Mouse (Mus musculus): Measurements from ENCODE around the gene Zbtb18. TPM values are rescaled to one million over a fixed set of nuclear protein-coding genes. Genes with fewer than 3 reads are reported as not detected.

Gene Zbtb18
- polyA plus RNA-seq, 1 experiment from 2014 or later, result 2.4 TPM

DNA sequence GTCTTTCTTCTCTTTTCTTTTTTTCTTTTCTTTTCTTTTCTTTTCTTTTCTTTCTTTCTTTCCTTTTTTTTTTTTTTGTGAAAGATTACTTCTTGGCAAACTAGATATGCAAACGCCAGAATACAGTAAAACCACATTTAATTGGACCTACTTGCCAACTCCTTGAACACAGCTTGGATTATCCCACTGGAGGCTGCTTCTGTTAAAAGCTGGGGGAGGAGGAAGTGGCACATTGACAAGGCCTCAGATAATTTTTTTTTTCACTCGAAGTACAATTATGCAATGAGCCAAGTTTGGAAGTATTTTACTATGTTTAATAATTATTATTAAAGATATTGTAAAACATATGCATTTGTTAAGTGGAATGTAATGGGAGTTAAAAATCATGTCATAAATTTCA is 17.4 kb downstream of the Zbtb18 start:
- no peak for DNase-seq (ENCODE audit: low spot score)
- Histone ChIP-seq H3K4me2 (no peak overlapping the region), H3K27me3 (replicated peaks; ENCODE audit: control insufficient read depth, insufficient read depth, low read length) (no peaks in the 10 kb centered on the region), H3K27ac (ENCODE audit: low read depth, low read length) (no peak overlapping the region), H3K36me3 (ENCODE audit: control insufficient read depth, insufficient read depth, low read length) (no peaks in the 10 kb centered on the region), H3K9me3 (ENCODE audit: control insufficient read depth, low read length) (no peaks in the 10 kb centered on the region), H3K4me1 (replicated peaks; ENCODE audit: control insufficient read depth, insufficient read depth, low read length) (no peaks in the 10 kb centered on the region), H3K4me3 (ENCODE audit: low read depth, low read length) (no peak overlapping the region), H3K9ac (ENCODE audit: low read depth, low read length) (no peak overlapping the region)
- no peak for ATAC-seq (replicated peaks; ENCODE audit: low FRiP score)
- 45% methylated on average over 2 of the region's 2 CpGs for WGBS

DNA sequence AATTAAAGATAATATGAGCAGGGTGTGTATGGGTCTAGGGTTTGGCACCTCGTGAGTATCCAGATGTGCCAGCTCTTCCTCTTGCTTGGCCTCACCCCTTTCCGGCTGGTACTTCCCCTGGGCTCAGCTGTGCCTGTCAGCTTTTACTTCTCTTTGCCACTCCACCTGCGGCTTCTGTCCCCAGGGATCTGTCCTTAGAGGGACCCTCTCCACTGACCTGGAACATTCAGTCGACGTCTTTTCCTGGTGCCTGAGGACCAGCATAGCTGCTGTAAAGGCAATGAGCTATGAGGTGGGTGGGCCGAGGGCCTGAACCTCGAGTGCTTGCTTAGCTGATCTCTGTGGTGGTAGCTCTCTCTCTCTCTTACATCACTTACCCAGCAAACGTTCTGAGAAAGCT is 25.0 kb downstream of the Zbtb18 start:
- 65% methylated on average over 8 of the region's 8 CpGs for WGBS
- no peaks in the 10 kb centered on the region for H3K4me1 ChIP-seq (replicated peaks; ENCODE audit: control insufficient read depth, insufficient read depth, low read length)
- ATAC-seq (replicated peaks; ENCODE audit: low FRiP score), result no peak
- no peak overlapping the region for H3K9ac ChIP-seq (ENCODE audit: low read depth, low read length)
- H3K36me3 ChIP-seq (ENCODE audit: control insufficient read depth, insufficient read depth, low read length), result no peaks in the 10 kb centered on the region
- H3K9me3 ChIP-seq (ENCODE audit: control insufficient read depth, low read length), result no peaks in the 10 kb centered on the region
- no peak overlapping the region for H3K4me2 ChIP-seq
- no peaks in the 10 kb centered on the region for H3K27me3 ChIP-seq (replicated peaks; ENCODE audit: control insufficient read depth, insufficient read depth, low read length)
- DNase-seq (ENCODE audit: low spot score), result no peak
- no peak overlapping the region for H3K4me3 ChIP-seq (ENCODE audit: low read depth, low read length)
- H3K27ac ChIP-seq (ENCODE audit: low read depth, low read length), result no peak overlapping the region

GRCm38 (mm10) chr1:177468436-177468835 is 26.3 kb downstream of the Zbtb18 start:
- H3K4me3 ChIP-seq (ENCODE audit: low read depth, low read length), result no peak overlapping the region
- H3K4me2 ChIP-seq, result no peak overlapping the region
- WGBS, result 75% methylated on average over 5 of the region's 5 CpGs
- H3K36me3 ChIP-seq (ENCODE audit: control insufficient read depth, insufficient read depth, low read length), result no peaks in the 10 kb centered on the region
- no peaks in the 10 kb centered on the region for H3K27me3 ChIP-seq (replicated peaks; ENCODE audit: control insufficient read depth, insufficient read depth, low read length)
- H3K9me3 ChIP-seq (ENCODE audit: control insufficient read depth, low read length), result no peaks in the 10 kb centered on the region
- H3K4me1 ChIP-seq (replicated peaks; ENCODE audit: control insufficient read depth, insufficient read depth, low read length), result no peaks in the 10 kb centered on the region
- no peak overlapping the region for H3K9ac ChIP-seq (ENCODE audit: low read depth, low read length)
- no peak for ATAC-seq (replicated peaks; ENCODE audit: low FRiP score)
- no peak for DNase-seq (ENCODE audit: low spot score)
- no peak overlapping the region for H3K27ac ChIP-seq (ENCODE audit: low read depth, low read length)

DNA sequence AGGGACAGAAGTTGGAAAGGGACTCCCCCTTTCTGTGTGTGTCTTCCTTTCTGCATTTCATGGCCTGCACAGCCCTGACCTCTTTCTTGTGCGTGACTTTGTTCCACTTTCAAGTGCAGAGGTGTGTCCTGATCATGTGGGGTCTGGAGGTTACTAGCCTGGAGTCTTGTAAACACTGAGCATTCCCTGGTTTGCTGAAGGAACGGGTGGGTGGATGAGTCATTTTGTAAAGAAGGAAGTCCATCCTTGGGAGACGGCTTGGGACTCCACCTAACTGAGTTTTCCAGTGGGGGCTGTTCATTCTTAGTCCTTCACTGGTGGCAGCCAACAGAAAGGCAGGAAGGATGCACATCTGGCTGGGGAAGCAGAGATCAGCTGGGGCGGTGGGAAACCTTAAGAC is 27.9 kb downstream of the Zbtb18 start:
- Histone ChIP-seq H3K9ac (ENCODE audit: low read depth, low read length) (no peak overlapping the region), H3K27ac (ENCODE audit: low read depth, low read length) (no peak overlapping the region), H3K4me3 (ENCODE audit: low read depth, low read length) (no peak overlapping the region), H3K27me3 (replicated peaks; ENCODE audit: control insufficient read depth, insufficient read depth, low read length) (no peaks in the 10 kb centered on the region), H3K4me1 (replicated peaks; ENCODE audit: control insufficient read depth, insufficient read depth, low read length) (no peaks in the 10 kb centered on the region), H3K4me2 (no peak overlapping the region), H3K36me3 (ENCODE audit: control insufficient read depth, insufficient read depth, low read length) (no peaks in the 10 kb centered on the region), H3K9me3 (ENCODE audit: control insufficient read depth, low read length) (no peaks in the 10 kb centered on the region)
- DNase-seq (ENCODE audit: low spot score), result no peak
- WGBS, result 40% methylated on average over 4 of the region's 4 CpGs
- ATAC-seq (replicated peaks; ENCODE audit: low FRiP score), result no peak

GRCm38 (mm10) chr1:177470951-177471350 is 28.8 kb downstream of the Zbtb18 start:
- H3K27ac ChIP-seq (ENCODE audit: low read depth, low read length), result no peak overlapping the region
- H3K9ac ChIP-seq (ENCODE audit: low read depth, low read length), result no peak overlapping the region
- no peak overlapping the region for H3K4me3 ChIP-seq (ENCODE audit: low read depth, low read length)
- DNase-seq (ENCODE audit: low spot score), result no peak
- ATAC-seq (replicated peaks; ENCODE audit: low FRiP score), result no peak
- H3K9me3 ChIP-seq (ENCODE audit: control insufficient read depth, low read length), result no peaks in the 10 kb centered on the region
- H3K36me3 ChIP-seq (ENCODE audit: control insufficient read depth, insufficient read depth, low read length), result no peaks in the 10 kb centered on the region
- WGBS, result 22% methylated on average over 2 of the region's 2 CpGs
- no peak overlapping the region for H3K4me2 ChIP-seq
- H3K27me3 ChIP-seq (replicated peaks; ENCODE audit: control insufficient read depth, insufficient read depth, low read length), result no peaks in the 10 kb centered on the region
- H3K4me1 ChIP-seq (replicated peaks; ENCODE audit: control insufficient read depth, insufficient read depth, low read length), result no peaks in the 10 kb centered on the region

GRCm38 (mm10) chr1:177475542-177476197 is 33.5 kb downstream of the Zbtb18 start:
- H3K27me3 ChIP-seq (replicated peaks; ENCODE audit: control insufficient read depth, insufficient read depth, low read length), result no peaks in the 10 kb centered on the region
- H3K4me2 ChIP-seq, result no peak overlapping the region
- H3K4me3 ChIP-seq (ENCODE audit: low read depth, low read length), result no peak overlapping the region
- WGBS, result 73% methylated on average over 13 of the region's 13 CpGs
- no peak for DNase-seq (ENCODE audit: low spot score)
- no peaks in the 10 kb centered on the region for H3K36me3 ChIP-seq (ENCODE audit: control insufficient read depth, insufficient read depth, low read length)
- H3K27ac ChIP-seq (ENCODE audit: low read depth, low read length), result no peak overlapping the region
- no peaks in the 10 kb centered on the region for H3K9me3 ChIP-seq (ENCODE audit: control insufficient read depth, low read length)
- ATAC-seq (replicated peaks; ENCODE audit: low FRiP score), result no peak
- no peaks in the 10 kb centered on the region for H3K4me1 ChIP-seq (replicated peaks; ENCODE audit: control insufficient read depth, insufficient read depth, low read length)
- H3K9ac ChIP-seq (ENCODE audit: low read depth, low read length), result no peak overlapping the region

DNA sequence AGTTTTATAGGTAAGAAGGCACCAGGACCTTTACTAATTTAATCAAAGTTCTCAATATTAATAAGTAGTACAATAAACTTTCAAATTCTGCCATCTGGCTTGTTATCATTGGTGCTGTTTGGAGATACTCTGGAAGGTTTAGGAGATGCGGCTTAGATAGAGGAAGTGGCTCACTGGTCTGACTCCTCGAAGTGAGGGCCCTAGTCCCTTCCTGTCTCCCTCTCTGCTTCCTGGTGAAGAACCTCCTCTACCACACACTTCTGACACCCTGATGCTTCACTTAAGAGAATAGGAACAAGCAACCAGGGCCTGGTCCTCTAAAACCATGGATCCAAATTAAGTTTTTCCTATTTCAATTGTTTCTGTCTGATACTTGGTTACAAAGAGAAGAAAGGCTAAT is 36.4 kb downstream of the Zbtb18 start:
- no peak for DNase-seq (ENCODE audit: low spot score)
- Histone ChIP-seq H3K36me3 (ENCODE audit: control insufficient read depth, insufficient read depth, low read length) (no peaks in the 10 kb centered on the region), H3K4me2 (no peak overlapping the region), H3K9ac (ENCODE audit: low read depth, low read length) (no peak overlapping the region), H3K27ac (ENCODE audit: low read depth, low read length) (no peak overlapping the region), H3K4me3 (ENCODE audit: low read depth, low read length) (no peak overlapping the region), H3K4me1 (replicated peaks; ENCODE audit: control insufficient read depth, insufficient read depth, low read length) (no peaks in the 10 kb centered on the region), H3K27me3 (replicated peaks; ENCODE audit: control insufficient read depth, insufficient read depth, low read length) (no peaks in the 10 kb centered on the region), H3K9me3 (ENCODE audit: control insufficient read depth, low read length) (no peaks in the 10 kb centered on the region)
- 28% methylated on average over 2 of the region's 2 CpGs for WGBS
- no peak for ATAC-seq (replicated peaks; ENCODE audit: low FRiP score)

GRCm38 (mm10) chr1:177479356-177480004 is 37.3 kb downstream of the Zbtb18 start:
- H3K4me2 ChIP-seq, result no peak overlapping the region
- H3K4me1 ChIP-seq (replicated peaks; ENCODE audit: control insufficient read depth, insufficient read depth, low read length), result no peaks in the 10 kb centered on the region
- no peak overlapping the region for H3K9ac ChIP-seq (ENCODE audit: low read depth, low read length)
- H3K4me3 ChIP-seq (ENCODE audit: low read depth, low read length), result no peak overlapping the region
- H3K27me3 ChIP-seq (replicated peaks; ENCODE audit: control insufficient read depth, insufficient read depth, low read length), result no peaks in the 10 kb centered on the region
- DNase-seq (ENCODE audit: low spot score), result no peak
- WGBS, result 74% methylated on average over 10 of the region's 10 CpGs
- no peaks in the 10 kb centered on the region for H3K9me3 ChIP-seq (ENCODE audit: control insufficient read depth, low read length)
- no peaks in the 10 kb centered on the region for H3K36me3 ChIP-seq (ENCODE audit: control insufficient read depth, insufficient read depth, low read length)
- no peak overlapping the region for H3K27ac ChIP-seq (ENCODE audit: low read depth, low read length)
- ATAC-seq (replicated peaks; ENCODE audit: low FRiP score), result no peak

GRCm38 (mm10) chr1:177483612-177484011 is 41.5 kb downstream of the Zbtb18 start:
- DNase-seq (ENCODE audit: low spot score) (no peak), ATAC-seq (replicated peaks; ENCODE audit: low FRiP score) (no peak)
- no peak overlapping the region for H3K4me2 ChIP-seq
- no peak overlapping the region for H3K27ac ChIP-seq (ENCODE audit: low read depth, low read length)
- H3K27me3 ChIP-seq (replicated peaks; ENCODE audit: control insufficient read depth, insufficient read depth, low read length), result no peaks in the 10 kb centered on the region
- no peaks in the 10 kb centered on the region for H3K4me1 ChIP-seq (replicated peaks; ENCODE audit: control insufficient read depth, insufficient read depth, low read length)
- WGBS, result 53% methylated on average over 2 of the region's 2 CpGs
- H3K36me3 ChIP-seq (ENCODE audit: control insufficient read depth, insufficient read depth, low read length), result no peaks in the 10 kb centered on the region
- H3K9ac ChIP-seq (ENCODE audit: low read depth, low read length), result no peak overlapping the region
- H3K4me3 ChIP-seq (ENCODE audit: low read depth, low read length), result no peak overlapping the region
- no peaks in the 10 kb centered on the region for H3K9me3 ChIP-seq (ENCODE audit: control insufficient read depth, low read length)
